Mouse (Mus musculus) gastrocnemius, postnatal 25 days (tissue): ENCODE results near the gene G3bp2. TPM values are rescaled to one million over a fixed set of nuclear protein-coding genes. Genes with fewer than 3 reads are reported as not detected.

Experiments used
- DNase-seq: peaks from one replicate; pipeline ENCODE4 v3.0.0; 2022
- total RNA-seq, 2 experiments: library from RNA; stranded (reverse); gene quantifications; 1 replicate in 1 of 2; 2 replicates in 1 of 2; pipeline ENCODE4 v1.2.3; 2021

The G3bp2 gene
- total RNA-seq, 2 experiments from 2014 or later = 48.8 to 51.7 TPM

DNA sequence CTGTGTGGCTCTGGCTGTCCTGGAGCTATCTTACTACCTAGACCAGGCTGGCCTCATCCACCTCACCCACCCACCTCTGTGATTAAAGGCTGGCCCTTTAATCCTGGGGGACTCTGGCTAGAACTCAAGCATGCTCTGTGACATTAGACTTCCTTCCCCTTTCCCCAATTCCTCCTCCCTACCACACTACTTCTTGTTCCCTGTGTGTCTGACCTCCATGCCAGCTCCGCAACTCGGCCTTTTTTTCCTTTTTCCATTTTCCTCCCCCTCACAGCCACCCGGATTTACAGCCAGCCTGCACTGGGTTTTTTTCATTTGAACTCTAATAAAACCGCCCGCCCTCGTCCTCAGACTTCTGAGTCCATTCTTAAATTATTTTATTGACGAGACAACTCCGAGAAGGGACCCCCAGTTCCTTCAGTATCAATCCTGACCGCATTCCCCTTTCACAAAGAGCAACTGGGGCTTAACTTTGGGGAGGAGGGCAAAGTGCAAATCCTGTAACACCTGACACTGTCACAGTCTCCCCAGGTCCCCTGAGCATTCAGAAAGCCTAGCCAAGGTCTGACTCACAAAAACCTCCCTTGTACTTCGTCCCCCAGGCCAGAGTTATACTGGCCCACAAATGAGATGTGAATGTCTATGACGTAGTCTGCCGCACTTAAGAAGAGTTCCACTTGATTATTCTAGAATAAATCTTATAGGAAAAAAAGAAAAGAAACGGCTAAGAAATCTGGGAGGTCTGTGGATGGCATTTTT, 15.0 kb upstream of the G3bp2 start:
- no peak for DNase-seq

DNA sequence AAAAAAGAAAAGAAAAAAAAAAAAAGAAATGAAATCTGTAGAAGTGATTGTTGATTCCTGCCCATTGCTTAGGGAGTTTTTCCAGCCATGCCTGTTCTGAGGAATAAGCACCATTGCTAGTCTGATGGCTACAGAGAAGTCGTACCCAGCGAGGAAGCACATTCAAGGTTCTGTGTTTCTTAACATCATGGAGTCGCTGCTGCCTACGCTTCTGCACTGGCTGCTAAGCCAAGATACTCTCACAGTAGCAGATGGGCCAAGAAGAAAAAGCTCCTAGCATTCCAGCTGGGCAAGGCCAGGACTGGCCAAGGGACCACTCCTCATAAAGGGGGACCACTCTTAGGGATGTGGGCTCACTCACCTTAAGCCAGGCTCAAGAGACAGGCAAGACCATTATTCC, 14.3 kb upstream of the G3bp2 start:
- DNase-seq = no peak

- peak; percentile 30 for DNase-seq
Measured at GRCm38 (mm10) chr5:92096786-92097185, 13.3 kb upstream of the G3bp2 start.

- no peak for DNase-seq
Measured at GRCm38 (mm10) chr5:92094062-92094415, 10.5 kb upstream of the G3bp2 start.

DNA sequence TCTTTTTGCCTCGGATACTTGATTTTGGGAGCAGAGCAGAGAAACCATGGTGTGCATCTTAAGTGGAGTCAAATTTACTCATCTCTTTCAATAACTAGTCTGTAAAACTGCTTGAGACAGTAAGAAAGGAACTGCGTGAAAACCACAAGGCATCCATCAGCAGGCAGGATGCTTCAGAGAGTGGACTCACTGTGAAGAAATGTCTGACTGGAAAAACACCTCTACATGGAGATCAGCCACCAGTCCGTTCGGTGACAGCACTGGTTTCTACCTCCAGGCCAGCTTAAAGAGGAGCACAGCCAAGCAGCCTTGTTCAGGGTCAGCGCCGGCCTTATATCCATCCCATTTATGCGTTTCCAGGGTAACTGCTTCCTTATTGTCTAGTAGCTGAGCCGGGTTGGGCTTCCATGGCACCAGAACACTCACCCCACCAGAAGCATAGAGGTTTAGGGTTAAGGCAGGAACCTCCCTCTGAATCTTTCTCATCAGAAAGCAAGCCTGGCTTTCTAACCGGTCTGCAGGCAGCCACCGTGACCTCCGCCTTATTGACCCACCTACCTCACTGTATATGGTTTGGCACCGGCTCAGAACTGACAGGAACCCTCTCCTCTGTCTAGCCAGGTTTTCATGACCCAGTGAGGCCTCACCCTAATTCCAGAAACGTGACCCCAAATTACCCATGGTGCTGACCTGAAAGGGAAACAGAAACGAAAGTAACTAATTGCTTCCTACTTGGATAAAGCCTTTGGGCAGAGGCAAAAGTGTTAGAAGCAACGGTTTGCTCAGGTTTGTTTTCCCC, 9.9 kb upstream of the G3bp2 start:
- DNase-seq = no peak

- DNase-seq = no peak
Measured at GRCm38 (mm10) chr5:92087469-92087868, 4.0 kb upstream of the G3bp2 start.

- DNase-seq = no peak
Measured at GRCm38 (mm10) chr5:92085821-92086550, 2.5 kb upstream of the G3bp2 start.

DNA sequence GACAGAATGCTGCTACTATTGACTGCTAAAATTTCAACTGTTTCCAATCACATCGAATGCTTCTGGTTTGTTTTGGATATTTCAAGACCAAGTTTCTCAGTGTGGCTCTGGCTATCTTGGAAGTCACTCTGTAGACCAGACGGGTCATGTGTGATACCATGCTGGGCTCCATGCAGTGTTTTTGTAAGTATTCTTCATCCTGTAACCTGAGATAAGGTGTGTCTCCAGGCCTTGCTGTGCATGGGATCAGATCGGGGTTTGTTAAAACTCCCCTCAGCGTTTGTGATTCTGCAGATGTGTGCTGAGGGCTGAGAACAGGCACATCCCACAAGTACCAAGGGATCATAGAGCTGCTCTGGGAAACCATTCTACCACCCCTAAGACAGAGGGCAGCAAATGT, 1.7 kb upstream of the G3bp2 start:
- DNase-seq = no peak

DNA sequence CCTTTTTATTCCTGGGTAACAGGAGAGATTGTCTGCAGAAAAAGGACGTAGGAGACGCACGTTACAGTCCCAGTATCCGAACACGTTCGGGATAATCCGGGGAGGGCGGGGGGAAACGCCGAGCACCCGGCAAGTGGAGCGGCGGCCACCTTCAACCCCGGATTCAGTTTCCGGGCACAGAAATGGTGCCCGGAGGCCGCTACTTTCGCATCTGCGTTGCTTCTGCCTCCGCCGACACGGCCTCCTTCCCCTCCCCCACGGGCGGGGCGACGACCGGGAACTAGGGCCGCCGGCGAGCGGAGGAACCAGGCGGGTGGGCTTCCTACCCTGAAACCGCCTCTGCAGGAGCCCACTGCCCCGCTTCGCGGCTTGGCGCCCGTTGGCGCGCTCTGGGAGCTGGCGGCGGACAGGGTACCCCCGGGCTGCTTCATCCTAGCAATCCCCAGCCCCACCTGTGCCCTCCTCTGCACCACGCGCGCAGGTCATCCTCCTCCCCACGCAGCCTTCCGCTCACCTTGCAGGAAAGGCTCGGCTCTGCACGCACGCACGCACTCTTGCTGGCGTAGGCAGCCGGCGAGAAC, 608 bp downstream of the G3bp2 start:
- DNase-seq = peak; percentile 69

- DNase-seq = no peak
Measured at GRCm38 (mm10) chr5:92081326-92081725, 2.2 kb downstream of the G3bp2 start.

DNA sequence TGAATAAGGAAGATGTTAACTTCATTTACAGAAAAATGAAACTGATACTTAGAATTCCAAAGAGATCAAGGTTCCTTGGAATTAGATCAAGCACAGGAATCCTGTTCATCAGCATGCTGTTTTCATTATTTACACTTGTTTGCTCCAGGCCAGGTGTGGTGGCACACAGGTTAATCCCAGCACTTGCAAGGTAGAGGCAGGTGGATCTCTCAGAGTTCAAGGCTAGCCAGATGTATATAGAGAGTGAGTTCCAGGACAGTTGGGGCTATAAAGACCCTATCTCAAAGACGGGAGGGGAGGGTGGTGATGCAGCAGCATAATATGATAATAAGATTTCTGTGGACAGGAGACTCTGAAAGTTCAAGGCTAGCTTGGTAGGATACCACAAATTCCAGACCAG, 3.1 kb downstream of the G3bp2 start:
- DNase-seq = no peak

DNA sequence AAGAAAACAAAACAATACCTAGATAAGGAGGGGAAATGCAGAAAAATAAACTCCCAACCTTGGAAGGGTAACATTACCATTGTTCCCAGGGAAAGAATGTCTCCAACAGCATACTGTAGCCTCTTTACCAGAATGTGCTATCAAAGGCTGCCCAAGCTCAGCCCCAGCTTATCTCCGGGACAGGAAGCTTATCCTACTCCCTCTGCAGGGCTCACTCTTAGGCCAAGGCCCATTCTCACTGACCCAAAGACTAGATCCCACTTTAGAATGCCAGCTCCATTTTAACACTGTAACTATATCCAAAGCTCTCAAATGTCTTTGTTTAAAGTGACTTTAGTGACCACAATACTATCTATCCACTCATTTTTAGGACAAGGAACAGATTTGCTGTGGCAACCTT, 4.2 kb downstream of the G3bp2 start:
- no peak for DNase-seq

DNA sequence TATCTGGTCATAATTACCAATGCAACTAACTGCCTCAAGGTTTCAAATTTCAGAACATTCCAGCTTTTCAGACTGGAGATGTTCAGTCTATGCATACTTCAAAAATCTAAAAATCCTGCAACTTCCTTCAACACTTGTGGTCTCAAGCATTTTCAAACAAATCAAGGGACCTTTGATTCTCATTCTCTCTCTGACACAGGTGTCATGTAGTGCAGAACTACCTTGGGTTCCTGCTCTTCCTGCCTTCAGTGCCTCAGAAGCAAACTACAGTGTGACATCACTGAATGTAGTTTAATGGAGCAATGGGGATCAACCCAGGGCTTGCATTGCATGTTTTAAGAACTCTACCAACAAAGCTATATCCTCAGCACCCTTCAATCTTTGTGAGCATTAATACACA, 4.8 kb downstream of the G3bp2 start:
- no peak for DNase-seq

- no peak for DNase-seq
Measured at GRCm38 (mm10) chr5:92076273-92076672, 7.2 kb downstream of the G3bp2 start.

- DNase-seq = no peak
Measured at GRCm38 (mm10) chr5:92074061-92074460, 9.5 kb downstream of the G3bp2 start.

DNA sequence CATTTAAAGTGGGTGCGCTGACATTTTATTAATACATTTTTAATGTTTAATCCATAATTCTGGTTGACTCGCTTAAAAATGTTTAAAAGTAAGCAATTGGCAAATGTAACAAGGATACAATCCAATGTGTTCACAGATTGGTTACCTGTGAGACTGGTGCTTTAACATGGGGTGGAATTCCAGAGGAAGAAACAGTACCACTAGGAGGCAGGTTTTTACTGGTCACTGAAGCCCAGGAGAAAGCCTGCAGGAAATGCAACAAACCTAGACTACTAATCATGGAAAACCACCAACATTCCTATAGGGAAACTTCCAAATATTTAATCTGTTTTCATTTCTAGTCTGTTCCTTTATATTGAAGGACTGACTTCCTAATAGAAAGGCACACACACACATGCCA, 20.3 kb downstream of the G3bp2 start:
- no peak for DNase-seq

DNA sequence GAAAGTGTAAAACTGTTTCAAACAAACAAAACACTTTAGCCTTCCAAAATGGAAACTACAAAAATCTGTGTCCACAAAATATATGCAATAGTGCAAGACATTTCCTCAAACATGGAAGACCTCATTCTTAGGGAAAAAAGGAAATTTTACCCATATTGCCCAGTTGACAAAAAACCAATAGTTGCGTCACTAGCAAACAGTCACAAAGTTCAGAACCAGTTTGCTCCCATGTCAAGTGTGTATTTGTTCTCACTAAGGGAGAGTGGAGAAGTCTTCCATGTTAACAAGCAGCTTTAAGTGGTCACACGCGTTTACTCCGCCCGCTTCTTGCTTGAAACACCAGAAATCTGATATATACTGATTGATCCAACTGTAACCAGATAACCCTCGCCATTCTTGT, 30.7 kb downstream of the G3bp2 start:
- no peak for DNase-seq

DNA sequence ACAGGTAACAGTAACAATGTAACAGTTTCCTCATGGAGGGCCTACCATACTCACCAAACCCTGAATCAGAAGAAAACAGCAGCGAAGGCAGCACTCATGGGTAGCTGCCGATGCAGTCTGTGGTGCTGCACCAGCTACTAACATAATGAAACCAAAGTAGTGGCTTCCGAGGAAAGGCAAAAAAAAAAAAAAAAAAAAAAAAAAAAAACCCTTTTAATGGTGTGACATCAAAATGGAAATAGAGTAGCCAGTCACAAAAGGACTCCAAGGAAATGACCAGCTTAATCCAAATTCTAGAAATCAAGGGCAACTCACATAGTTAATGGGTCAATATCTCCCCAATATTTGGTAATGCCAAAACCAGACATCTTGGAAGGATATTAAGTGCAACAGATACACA, 33.1 kb downstream of the G3bp2 start:
- DNase-seq = no peak

DNA sequence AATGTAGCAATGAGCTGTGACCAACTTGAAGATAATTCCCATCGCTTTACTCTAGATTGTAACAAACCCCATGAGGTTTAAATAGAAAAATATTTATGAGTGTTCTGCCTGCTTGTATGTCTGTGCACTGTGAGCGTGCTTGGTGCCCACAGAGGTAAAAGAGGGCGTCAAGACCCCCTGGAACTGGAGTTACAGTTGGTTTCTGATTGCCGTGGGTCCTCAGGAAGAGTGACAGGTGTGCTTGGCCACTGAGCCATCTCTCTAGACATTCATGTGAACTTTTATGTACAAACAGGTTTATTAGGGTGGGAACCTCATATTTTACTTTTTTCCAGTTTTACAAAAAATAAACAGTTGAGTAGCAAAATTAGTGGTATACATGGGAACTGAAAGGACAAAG, 39.7 kb downstream of the G3bp2 start, which contains the start of gene Cdkl2:
Cdkl2 (minus strand) TSS at position 101 of the 400 bp plus-strand sequence.
- DNase-seq = no peak

DNA sequence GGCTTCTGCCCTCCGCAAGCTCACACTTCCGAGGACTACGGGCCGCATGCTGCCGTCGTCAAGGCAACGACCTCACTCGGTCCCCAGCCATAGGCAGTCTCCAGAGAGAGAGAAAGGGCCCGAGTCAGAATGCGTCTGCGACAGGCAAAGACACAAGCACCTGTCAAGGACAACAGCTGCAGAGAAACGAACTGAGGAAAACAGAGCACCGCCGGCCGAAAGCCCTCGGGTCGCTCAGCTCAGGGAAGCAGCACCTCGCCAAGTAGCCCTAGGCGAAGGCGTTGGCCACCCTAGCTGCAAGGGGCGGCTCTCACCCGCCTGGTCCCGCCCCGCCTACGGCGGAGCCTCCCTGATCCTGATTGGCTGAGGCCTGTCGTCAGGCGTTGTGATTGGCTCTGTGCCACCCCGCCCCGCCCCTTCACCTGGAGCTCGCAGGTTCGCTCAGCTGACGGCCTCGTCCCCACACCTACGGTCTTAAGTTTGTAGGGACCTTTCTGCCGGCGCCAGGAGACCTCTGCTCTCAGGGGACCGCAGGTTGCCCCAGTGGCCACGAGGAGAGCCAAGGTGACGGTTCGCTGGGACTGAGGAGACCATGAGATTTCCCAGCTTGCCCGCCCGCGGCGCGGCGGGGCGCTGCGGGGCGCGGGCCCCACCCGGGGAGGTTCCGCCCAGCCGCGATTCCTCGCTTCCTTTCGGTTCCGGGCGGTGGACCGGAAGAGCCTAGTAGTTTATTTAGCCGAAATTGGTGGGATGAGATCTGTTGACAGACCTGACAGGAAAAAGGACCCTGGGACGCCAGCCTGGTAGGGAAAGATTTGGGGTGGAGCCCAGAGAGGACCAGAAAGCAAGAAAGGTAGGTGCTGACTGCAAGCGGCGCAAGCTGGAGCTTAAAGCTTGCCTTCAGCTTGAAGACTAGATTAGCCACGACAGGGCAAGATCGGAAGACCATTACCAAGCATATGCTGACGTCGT, 40.9 kb downstream of the G3bp2 start:
- peak; percentile 90 for DNase-seq

DNA sequence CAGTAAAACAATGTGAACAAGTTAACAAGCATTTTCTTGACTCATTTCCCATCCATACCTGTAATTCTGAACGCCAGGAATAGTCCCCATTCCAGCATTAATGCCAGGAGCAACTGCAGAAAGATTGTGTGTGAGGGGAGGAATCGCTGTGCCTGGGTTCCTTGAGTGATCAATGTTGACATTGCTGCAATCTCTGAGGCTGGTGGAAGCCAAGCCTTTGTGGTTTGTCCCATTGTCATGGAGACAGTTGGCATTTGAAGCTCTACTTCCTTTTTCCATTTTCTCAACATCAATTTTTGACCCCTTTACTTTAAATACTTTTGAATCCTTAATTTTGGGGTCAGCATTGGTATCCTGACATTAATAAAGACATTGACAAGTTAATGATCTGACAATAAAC, 63.6 kb downstream of the G3bp2 start:
- DNase-seq = no peak
